Mouse (Mus musculus) liver, embryonic 14.5 days (tissue): ENCODE measurements at regions not wholly inside any gene's neighbourhood (a gene's known extent, or its start where the extent isn't known, plus 50 kb on each side); places are given as distances from the start of the nearest gene placed in this dataset.

Source experiments
- CTCF ChIP-seq: IDR thresholded peaks from 2 replicates; pipeline ENCODE4 v1.5.1; 2016; ENCODE audit warnings: antibody characterized with exemption, low read depth, control low read depth
- EP300 ChIP-seq: IDR thresholded peaks from 2 replicates; pipeline ENCODE4 v1.6.1; 2016; ENCODE audit warnings: antibody characterized with exemption, low read depth

DNA sequence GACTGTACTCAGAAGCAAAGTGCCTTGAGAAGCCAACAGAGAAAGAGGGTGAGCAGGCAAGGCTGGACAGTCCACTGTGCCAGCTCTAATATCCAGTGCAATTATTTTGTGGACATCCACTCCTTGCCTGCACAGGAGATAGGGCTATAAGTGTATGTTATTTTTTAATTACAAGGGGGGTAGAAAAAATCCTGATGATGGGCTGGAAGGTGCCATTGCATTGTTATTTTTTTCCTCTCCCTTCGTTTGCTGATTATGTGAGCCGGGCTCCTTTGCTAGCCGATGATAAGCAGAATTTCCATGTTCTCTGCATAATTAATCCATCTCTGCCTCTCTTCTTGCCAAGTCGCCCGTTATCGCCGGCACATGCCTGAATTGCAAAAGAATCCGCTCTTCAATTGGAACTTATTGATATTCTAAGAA lies 399.3 kb downstream of the 9330182O14Rik start:
- TF ChIP-seq CTCF (no peak), EP300 (no peak)
